Mouse (Mus musculus) forebrain, postnatal 0 days (tissue): ENCODE results near the gene Gm14444. TPM values are rescaled to one million over a fixed set of nuclear protein-coding genes. Genes with fewer than 3 reads are reported as not detected.
"Not testable (repeated sequence)": the region's sequence is repeated elsewhere in the genome, so short reads cannot be mapped to it uniquely, and the experiment has no call there.

ENCODE experiments used
- ATAC-seq: fragments of 200-750 bp; cut with Nextera tagmentation; 2 replicates; pipeline ENCODE4 v1.8.0; 2017; ENCODE audit warnings: mild to moderate bottlenecking, moderate library complexity
- DNase-seq: peaks from one replicate; pipeline ENCODE4 v3.0.0-alpha.2; 2015
- H3K27ac ChIP-seq: fragments of 300-500 bp; sonication (generic); 2 replicates; pipeline ENCODE4 v1.5.1; 2014; ENCODE audit warnings: low read depth, mild to moderate bottlenecking, antibody characterized with exemption, low read length, moderate library complexity, mixed read lengths
- H3K27me3 ChIP-seq: fragments of 300-500 bp; sonication (generic); 2 replicates; pipeline ENCODE4 v1.6.1; 2014; ENCODE audit warnings: mild to moderate bottlenecking, low read length, mixed read lengths; ENCODE audit not compliant: insufficient read depth
- H3K36me3 ChIP-seq: fragments of 300-500 bp; sonication (generic); 2 replicates; pipeline ENCODE4 v1.6.1; 2014; ENCODE audit warnings: mild to moderate bottlenecking, moderate library complexity; ENCODE audit not compliant: insufficient read depth
- H3K4me1 ChIP-seq: fragments of 300-500 bp; sonication (generic); 2 replicates; pipeline ENCODE4 v1.6.1; 2014; ENCODE audit warnings: antibody characterized with exemption; ENCODE audit not compliant: insufficient read depth
- H3K4me2 ChIP-seq: fragments of 300-500 bp; sonication (generic); 2 replicates; pipeline ENCODE4 v1.6.1; 2014; ENCODE audit warnings: low read depth, mild to moderate bottlenecking, moderate library complexity
- H3K4me3 ChIP-seq: fragments of 300-500 bp; sonication (generic); 2 replicates; pipeline ENCODE4 v1.5.1; 2014; ENCODE audit warnings: low read depth, low read length, mixed read lengths
- H3K9ac ChIP-seq: fragments of 300-500 bp; sonication (generic); 2 replicates; pipeline ENCODE4 v1.6.1; 2014; ENCODE audit warnings: mild to moderate bottlenecking
- H3K9me3 ChIP-seq: fragments of 300-500 bp; sonication (generic); 2 replicates; pipeline ENCODE4 v1.6.1; 2016; ENCODE audit warnings: low read length
- WGBS: fragments of 180-500 bp; shearing (Covaris S2); extraction: QIAGEN DNeasy Blood & Tissue Kit; methylation state at CpG from one replicate; pipeline ENCODE4 v1.1.7; 2014; 5-methylcytosine and 5-hydroxymethylcytosine counted together
- polyA plus RNA-seq: library from polyadenylated mRNA; unstranded; fragments of >200 nt; fragmentation: Nextera tagmentation; extraction: Ambion mirVana; gene quantifications from 2 replicates; pipeline ENCODE4 v1.2.1, GENCODE M21; 2015
- total RNA-seq: library from RNA; depleted of rRNA; stranded (reverse); fragments of >200 nt; gene quantifications from 2 replicates; pipeline ENCODE4 v1.2.3, GENCODE M21; 2014; rRNA removed

Gene Gm14444
- 0.14 TPM in 1 of 2 replicates, not detected in the other for total RNA-seq
- polyA plus RNA-seq = 0.16 TPM in 1 of 2 replicates, not detected in the other

- DNase-seq, H3K4me3 ChIP-seq, ATAC-seq, H3K9me3 ChIP-seq, H3K4me2 ChIP-seq, H3K36me3 ChIP-seq, H3K9ac ChIP-seq, H3K27me3 ChIP-seq, H3K4me1 ChIP-seq, H3K27ac ChIP-seq: not testable (repeated sequence)
- 72% methylated on average over 1 of the region's 1 CpGs for WGBS
Measured at GRCm38 (mm10) chr2:175010022-175010421, at the start of gene Gm14444. Gene Gm14444 (plus strand): TSS chr2:175010241.

GRCm38 (mm10) chr2:174965466-174965865 lies 44.6 kb upstream of the Gm14444 start:
- not testable (repeated sequence) for H3K4me1 ChIP-seq, H3K4me3 ChIP-seq, H3K9me3 ChIP-seq, H3K36me3 ChIP-seq, ATAC-seq, H3K9ac ChIP-seq, DNase-seq, H3K27ac ChIP-seq, H3K4me2 ChIP-seq, H3K27me3 ChIP-seq
- WGBS = 74% methylated on average over 3 of the region's 3 CpGs

GRCm38 (mm10) chr2:175044268-175044667 lies 34.2 kb downstream of the Gm14444 start:
- DNase-seq, H3K4me3 ChIP-seq, H3K36me3 ChIP-seq, H3K27ac ChIP-seq, H3K9me3 ChIP-seq, H3K27me3 ChIP-seq, H3K4me2 ChIP-seq, H3K9ac ChIP-seq, ATAC-seq, H3K4me1 ChIP-seq: not testable (repeated sequence)
- 95% methylated on average over 23 of the region's 27 CpGs for WGBS

- 85% methylated on average over 1 of the region's 1 CpGs for WGBS
- not testable (repeated sequence) for H3K9ac ChIP-seq, H3K4me1 ChIP-seq, H3K9me3 ChIP-seq, ATAC-seq, H3K36me3 ChIP-seq, DNase-seq, H3K27me3 ChIP-seq, H3K27ac ChIP-seq, H3K4me2 ChIP-seq, H3K4me3 ChIP-seq
Measured at GRCm38 (mm10) chr2:175067681-175068261, 57.7 kb downstream of the Gm14444 start, which contains the start of gene Gm14393. Gene Gm14393 (minus strand): TSS chr2:175067781.

Other genes starting within 250 kb of the Gm14444 start
- gene Edn3, start 249.6 kb upstream of the Gm14444 start, total RNA-seq = 4.4 and 4.5 TPM in 2 replicates
- gene Edn3, start 249.6 kb upstream of the Gm14444 start, polyA plus RNA-seq = 5.6 and 7.0 TPM in 2 replicates
- gene Gm14393, start 57.5 kb downstream of the Gm14444 start, total RNA-seq = 1.00 TPM in 1 of 2 replicates, not detected in the other
- 0.78 and 0.96 TPM in 2 replicates for gene Gm14393, start 57.5 kb downstream of the Gm14444 start, polyA plus RNA-seq
- gene Gm14399, start 131.8 kb downstream of the Gm14444 start, total RNA-seq = 13.8 and 15.5 TPM in 2 replicates
- 4.0 and 4.2 TPM in 2 replicates for gene Gm14399, start 131.8 kb downstream of the Gm14444 start, polyA plus RNA-seq
- gene Gm14443, start 165.6 kb downstream of the Gm14444 start, total RNA-seq = 1.7 and 2.6 TPM in 2 replicates
- gene Gm14443, start 165.6 kb downstream of the Gm14444 start, polyA plus RNA-seq = 0.62 and 0.65 TPM in 2 replicates
- gene Gm14391, start 196.7 kb downstream of the Gm14444 start, total RNA-seq = 18.0 and 22.0 TPM in 2 replicates
- gene Gm14391, start 196.7 kb downstream of the Gm14444 start, polyA plus RNA-seq = 7.4 and 10.5 TPM in 2 replicates